Mouse (Mus musculus) granulocyte monocyte progenitor cell, adult 5-6 weeks (primary cell): Measurements from ENCODE around the gene Plce1. TPM values are rescaled to one million over a fixed set of nuclear protein-coding genes. Genes with fewer than 3 reads are reported as not detected.

Experiments
- ATAC-seq: replicated peaks from 2 replicates; pipeline ENCODE4 v1.8.0; 2016; ENCODE audit warnings: mild to moderate bottlenecking, moderate TSS enrichment, inconsistent platforms; ENCODE audit not compliant: poor library complexity, severe bottlenecking
- total RNA-seq, 2 experiments: library from RNA; stranded (forward) in 1 of 2; stranded (reverse) in 1 of 2; fragments of 200-712, 200-1000 nt in 1 of 2; fragments of >200 nt in 1 of 2; fragmentation: Nextera tagmentation in 1 of 2; gene quantifications; 2 replicates each; pipeline ENCODE4 v1.2.3; 2014 to 2017

The Plce1 gene
- total RNA-seq, 2 experiments from 2014 or later = not detected

- no peak for ATAC-seq
Measured at GRCm38 (mm10) chr19:38787756-38788155, 306.8 kb downstream of the Plce1 start.

- no peak for ATAC-seq
Measured at GRCm38 (mm10) chr19:38793563-38794045, 312.7 kb downstream of the Plce1 start.

DNA sequence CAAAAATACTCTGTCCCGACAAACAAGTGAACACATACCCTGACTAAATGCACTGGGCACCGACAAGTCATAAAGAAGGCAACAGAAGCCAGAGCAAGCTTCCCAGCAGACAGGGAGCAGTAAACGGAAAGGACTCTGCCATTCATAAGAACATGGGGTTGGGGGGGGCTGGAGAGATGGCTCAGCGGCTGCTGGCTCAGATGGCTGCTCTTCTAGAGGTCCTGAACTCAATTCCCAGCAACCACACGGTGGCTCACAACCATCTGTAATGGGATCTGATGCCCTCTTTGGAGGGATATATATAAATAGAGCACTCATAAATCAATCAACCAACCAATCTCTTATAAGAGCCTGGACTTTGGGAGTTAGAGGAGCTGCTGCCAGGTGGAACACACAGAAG is 315.6 kb downstream of the Plce1 start:
- no peak for ATAC-seq

- ATAC-seq = no peak
Measured at GRCm38 (mm10) chr19:38798291-38798690, 317.4 kb downstream of the Plce1 start.

DNA sequence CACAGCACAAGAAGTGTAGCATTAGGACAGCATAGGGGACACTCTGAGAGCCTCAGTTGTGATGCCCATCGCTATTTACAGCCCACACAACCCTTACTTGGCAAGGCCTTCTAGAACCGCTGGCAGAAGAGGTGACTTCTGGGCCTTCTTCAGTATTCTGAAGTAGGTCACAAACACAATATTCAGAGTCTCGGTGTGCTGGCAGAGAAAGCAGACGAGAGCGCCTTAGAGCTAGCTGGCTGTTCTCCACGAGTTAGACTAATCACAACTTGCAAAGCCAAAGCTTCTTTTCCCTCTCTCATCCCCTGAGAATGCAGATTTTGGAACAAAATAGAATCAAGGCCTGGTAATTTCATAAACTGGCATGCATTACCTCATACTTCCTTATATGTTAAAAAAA is 317.9 kb downstream of the Plce1 start:
- no peak for ATAC-seq

DNA sequence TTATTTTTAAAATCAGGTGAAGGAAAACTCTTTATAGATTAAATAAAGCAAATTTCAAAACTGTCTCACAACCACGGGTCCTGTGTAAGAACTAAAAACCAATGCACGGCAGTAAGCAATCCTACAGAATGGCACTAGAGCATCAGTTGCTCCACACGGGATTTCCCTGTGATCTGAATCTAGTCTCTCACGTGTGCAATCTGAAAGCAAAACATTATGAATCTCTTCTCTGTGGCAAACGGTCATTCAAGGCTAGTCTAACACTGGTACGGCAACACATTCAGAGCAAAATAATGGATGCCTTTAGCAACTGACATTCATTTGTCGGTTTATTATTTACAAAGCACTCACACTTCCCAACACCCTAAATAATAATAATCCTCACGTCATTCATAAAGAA is 337.3 kb downstream of the Plce1 start:
- ATAC-seq = no peak

- ATAC-seq = peak; percentile 99
Measured at GRCm38 (mm10) chr19:38818766-38819426, 338.0 kb downstream of the Plce1 start, which contains the start of gene Noc3l. Gene Noc3l, minus strand, starts transcription at chr19:38819237.

DNA sequence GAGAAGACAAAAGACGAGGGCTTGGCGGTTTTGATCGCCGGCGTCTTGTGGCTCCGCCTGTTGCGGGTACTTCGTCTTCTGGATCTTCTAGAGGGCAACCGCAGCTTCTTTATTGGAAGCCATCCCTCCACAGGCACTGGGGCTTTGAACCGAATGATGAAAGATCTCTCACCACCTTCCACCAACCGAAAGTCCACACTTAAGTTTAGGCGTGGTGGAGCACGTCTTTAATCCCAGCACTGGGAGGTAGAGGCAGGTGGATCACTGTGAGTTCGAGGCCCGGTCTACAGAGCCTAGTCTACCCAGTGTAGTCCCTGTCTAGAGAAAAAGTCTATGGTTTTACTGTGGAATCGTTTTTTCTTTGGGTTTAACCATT is 338.5 kb downstream of the Plce1 start:
- peak; percentile 55 for ATAC-seq

DNA sequence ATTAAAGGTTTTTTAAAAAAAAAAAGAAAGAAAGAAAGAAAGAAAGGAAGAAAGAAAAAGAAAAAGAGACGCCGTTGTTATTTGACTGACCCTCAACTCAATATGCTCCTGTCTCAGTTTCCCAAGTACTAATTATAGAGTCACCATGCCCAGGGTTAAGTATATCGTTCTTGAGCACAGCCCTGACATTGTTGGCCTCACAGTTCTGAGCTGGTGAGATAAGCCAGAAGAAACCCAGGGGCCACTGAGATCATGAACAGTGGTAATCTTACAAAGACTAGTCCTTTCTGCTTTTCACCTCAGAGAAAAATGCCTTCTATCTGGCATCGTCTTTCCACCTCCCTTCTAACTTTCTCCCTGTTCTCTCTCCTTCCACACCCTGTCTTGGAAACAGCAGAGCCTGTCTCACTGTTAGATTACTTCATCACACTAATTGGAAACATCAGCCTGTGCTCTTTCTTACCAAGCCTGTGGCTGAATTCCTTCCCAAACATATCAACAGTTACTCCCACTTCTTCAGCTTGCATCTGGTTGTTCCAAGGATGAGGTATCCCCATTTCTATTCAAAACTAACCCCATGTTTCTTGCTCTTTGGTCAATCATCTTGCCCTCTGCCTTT is 339.4 kb downstream of the Plce1 start:
- ATAC-seq = no peak

DNA sequence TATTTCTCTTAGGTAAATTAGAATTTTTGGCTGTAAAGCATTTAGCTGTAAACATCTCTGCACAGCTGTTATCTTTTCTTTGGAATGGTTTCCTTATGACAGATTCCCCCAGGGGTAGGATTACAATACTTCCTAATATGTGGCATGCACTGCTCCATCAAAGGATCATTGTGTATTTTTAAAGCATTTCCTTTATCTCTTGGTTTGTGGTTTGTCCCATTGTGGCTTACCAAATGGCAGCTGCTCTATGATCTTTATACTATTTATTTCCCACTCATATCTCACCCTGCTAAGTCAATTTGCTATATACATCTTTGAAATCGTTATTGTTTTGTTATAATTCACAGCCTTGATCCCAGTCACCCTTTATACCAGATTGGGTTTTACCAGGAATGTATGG is 352.3 kb downstream of the Plce1 start:
- no peak for ATAC-seq

Other genes starting within 250 kb of the Plce1 start
- 2.4 TPM in 1 of 2 replicates, not detected in the other for gene Lgi1, start 216.6 kb upstream of the Plce1 start, total RNA-seq (2014; fragmentation: Nextera tagmentation)
- gene Lgi1, start 216.6 kb upstream of the Plce1 start, total RNA-seq (2017) = 0.39 TPM in 1 of 2 replicates, not detected in the other
- gene Slc35g1, start 85.1 kb upstream of the Plce1 start, total RNA-seq (2014; fragmentation: Nextera tagmentation) = 12.1 and 14.0 TPM in 2 replicates
- gene Slc35g1, start 85.1 kb upstream of the Plce1 start, total RNA-seq (2017) = 7.9 and 13.2 TPM in 2 replicates